Mouse (Mus musculus) stomach, postnatal 0 days (tissue): ENCODE measurements around the gene Clmp.

Source experiments
- CTCF ChIP-seq: IDR thresholded peaks from 2 replicates; pipeline ENCODE4 v1.5.1; 2016; ENCODE audit warnings: antibody characterized with exemption, low read depth, mild to moderate bottlenecking, moderate library complexity
- EP300 ChIP-seq: optimal IDR thresholded peaks from 2 replicates; pipeline ENCODE3; 2016; ENCODE audit warnings: antibody characterized with exemption

- TF ChIP-seq CTCF = no peak
- TF ChIP-seq EP300 = no peak
These were observed 58.5 kb downstream of the Clmp start for GRCm38 (mm10) chr9:40744233-40744632.
